Mouse (Mus musculus) lung, postnatal 25 days (tissue): ENCODE data around the gene Spata32.
A peak's percentile ranks its signal among the peaks of the same experiment; 100 is the strongest.

Source experiments
- DNase-seq: peaks from one replicate; pipeline ENCODE4 v3.0.0; 2022; ENCODE audit warnings: low spot score

Gene Spata32

DNA sequence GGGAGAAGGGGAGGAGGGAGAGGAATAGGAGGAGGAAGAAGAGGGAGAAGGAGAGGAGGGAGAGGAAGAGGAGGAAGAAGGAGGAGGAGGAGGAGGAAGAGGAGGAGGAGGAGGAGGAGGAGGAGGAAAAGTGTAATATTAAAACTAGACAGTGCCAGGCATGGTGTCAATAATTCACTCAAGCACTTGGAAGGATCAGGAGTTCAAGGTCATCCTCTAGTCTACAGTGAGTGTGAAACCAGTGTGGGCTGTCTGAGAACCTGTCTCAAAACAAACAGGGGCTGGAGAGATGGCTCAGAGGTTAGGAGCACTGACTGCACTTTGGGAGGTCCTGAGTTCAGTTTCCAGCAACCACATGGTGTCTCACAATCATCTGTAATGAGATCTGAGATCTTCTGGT, 15.9 kb downstream of the Spata32 start:
- no peak for DNase-seq

DNA sequence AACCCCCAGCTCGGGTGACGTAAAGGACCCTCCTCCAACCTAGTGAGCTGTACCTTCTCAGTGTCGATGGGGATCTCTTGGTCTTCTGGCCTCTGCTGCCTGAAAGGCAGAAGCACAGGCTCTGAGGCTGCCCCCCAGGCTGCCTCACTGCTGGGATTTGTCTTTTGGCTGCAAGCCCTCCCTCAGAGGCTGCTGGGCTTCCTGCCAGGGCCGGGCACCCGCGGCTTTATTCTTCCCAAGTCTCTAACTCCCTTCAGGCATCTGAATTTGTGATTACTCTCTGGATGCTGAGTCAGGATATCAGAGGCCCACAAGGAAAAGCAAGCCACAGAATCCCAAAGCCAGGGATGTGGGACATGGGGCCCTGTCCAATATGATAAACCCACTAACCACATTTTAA, 16.6 kb downstream of the Spata32 start:
- no peak for DNase-seq

DNA sequence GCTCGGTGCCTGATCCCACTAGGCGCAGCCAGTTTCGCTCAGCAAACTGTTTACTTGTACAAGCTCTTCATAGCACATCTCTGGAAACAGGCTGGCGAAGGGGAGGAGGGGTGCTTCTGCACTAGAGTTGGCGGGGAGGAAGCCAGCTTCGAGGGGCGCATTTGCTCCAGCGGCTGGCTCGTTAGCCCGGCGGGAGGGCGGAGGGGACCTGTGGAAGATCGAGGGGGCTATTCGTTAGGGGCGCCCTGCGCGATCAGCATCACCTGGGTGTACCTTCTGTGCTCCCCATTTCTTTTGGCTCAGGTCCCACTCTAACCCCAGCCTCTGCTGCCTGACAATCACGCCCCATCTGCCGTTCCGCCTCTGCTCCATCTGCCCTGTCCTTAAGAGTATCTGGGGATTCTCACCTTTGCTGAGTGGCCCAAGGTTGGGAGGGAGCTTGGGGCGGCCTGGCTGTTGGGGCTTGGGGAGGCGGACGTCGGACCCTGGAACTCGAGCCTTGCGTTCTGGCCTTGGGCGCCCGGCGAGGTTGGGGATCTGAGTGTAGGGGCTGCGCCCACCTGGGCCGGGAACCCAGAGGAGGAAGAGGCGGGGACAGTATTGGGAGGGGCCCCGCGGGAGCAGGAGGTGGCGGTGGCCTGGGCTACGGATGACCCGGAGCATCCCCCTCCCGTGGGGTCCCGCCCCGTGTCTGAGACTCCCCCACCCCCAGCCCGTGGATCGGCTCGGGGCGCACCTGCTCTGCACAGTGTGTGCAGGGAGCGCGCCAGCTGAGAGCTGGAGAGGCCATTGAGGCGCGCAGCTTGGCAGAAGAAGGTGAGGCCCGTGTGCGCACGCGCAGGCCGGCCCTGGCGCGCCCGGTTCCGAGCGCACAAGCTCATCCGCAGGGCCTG, 19.1 kb downstream of the Spata32 start:
- no peak for DNase-seq

DNA sequence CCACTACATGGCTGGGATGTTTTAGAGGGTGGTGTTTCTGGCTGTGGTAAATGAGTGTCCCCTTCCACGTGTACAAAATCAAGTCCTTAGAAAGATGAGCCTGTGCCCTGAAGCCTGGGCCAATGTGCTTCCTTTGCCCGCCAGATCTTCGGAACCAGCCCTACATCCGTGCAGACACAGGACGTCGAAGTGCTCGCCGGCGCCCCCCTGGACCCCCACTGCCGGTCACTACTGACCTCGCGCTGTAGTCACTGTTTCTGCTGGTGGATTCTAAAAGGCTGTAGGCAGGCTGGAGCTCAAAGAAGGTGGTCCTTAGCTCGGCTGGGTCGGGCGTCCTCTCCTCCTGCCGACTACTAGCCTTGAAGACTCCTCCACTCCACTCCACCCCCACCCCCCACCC, 19.9 kb downstream of the Spata32 start:
- no peak for DNase-seq

DNA sequence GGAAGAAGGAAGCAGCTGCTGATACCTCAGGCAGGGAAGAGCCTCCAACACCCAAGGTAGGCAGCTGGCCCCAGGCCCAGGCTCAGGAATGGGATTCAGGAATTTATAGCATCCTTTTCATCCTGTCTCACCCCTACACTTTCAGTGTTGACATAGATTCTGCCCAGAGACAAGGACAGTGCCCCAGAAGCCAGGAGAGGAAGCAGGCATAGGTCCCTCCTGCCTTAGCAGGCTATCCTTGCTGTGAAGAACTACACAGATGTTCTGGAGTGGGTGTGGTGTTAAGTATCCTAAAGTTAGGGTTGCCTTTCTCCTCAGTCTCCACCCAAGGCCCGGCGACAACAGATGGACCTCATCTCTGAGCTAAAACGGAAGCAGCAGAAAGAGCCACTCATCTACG, 20.9 kb downstream of the Spata32 start:
- DNase-seq = no peak

DNA sequence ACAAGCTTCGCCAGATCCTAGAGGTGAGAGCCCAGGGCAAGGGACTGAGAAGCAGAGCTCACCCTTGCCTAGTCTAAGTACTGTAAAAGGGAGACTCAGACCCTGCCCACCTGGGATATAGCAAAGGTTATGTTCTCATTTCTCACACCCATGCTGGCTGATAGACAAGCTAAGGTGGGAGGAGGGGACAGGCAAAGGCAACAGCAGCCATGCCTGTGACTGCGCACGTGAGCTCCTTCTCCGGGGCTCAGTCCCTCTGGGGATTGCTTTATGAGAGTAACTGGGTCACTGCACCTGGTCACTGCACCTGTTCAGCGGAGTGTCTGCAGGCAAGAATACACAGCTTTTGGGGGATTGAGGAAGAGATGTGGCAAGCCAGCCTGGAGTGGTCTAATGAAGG, 22.6 kb downstream of the Spata32 start:
- DNase-seq = no peak

DNA sequence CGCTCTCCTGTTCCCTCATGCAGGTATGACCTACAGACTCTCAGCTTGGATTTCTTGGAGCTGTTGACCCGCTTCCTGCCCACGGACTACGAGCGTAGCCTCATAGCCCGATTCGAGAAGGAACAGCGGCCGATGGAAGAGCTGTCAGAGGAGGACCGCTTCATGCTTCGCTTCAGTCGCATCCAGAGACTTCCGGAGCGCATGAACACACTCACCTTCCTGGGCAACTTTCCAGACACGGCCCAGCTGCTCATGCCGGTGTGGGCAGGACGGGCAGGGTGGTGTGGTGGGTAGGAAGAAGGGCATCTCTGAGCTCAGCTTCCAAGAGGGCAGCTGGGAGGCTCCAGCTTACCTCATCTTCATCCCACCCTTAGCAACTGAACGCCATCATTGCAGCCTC, 23.0 kb downstream of the Spata32 start:
- DNase-seq = no peak

DNA sequence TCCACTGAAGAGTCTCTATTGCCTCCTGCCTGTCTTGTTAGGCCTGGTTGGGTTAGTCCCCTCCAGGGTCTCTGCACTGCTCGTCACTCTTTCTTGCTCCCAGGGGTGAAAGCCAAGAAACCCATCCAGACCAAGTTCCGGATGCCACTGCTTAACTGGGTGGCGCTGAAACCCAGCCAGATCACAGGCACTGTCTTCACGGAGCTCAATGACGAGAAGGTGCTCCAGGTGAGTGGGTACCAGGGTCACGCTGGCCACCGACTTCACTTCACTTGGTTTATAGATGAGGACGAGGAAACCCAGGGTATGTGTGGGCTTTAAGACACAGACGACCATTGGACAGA, 24.4 kb downstream of the Spata32 start:
- no peak for DNase-seq

DNA sequence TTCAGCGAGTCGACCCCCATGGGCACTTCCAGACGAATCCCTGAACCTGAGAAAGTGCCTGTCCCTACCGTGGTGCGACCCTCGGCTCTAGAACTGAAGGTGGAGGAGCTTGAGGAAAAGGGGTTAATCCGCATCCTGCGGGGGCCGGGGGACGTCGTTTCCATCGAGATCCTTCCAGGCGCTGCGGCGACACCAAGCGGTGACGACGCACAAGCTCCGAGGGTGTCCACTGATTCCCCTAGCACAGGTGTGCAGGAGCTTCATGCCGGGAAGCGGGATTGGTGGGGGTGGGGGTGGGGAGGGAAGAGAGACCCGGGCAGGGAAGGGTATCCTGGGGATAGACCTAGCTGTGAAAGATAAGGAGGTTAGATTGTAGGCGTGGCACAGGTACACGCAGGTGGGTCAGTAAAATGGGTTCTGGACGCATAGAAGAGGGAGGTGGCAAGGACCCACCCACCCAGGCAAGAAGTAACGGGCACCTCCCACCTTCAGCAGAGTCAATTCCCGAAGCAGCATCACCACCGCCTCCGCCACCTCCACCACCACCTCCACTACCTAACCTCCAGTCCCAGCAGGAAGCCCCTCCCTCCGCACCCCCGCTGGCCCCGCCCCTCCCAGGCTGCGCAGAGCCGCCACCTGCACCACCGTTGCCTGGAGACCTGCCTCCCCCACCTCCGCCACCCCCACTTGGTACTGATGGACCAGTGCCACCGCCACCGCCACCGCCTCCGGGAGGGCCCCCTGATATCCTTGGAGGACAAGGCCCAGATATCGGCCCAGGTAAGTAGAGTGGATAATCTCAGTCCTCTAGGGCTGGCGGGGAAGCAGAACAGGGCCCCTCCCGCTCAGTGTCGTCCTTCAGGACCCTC, 25.0 kb downstream of the Spata32 start:
- DNase-seq = no peak

DNA sequence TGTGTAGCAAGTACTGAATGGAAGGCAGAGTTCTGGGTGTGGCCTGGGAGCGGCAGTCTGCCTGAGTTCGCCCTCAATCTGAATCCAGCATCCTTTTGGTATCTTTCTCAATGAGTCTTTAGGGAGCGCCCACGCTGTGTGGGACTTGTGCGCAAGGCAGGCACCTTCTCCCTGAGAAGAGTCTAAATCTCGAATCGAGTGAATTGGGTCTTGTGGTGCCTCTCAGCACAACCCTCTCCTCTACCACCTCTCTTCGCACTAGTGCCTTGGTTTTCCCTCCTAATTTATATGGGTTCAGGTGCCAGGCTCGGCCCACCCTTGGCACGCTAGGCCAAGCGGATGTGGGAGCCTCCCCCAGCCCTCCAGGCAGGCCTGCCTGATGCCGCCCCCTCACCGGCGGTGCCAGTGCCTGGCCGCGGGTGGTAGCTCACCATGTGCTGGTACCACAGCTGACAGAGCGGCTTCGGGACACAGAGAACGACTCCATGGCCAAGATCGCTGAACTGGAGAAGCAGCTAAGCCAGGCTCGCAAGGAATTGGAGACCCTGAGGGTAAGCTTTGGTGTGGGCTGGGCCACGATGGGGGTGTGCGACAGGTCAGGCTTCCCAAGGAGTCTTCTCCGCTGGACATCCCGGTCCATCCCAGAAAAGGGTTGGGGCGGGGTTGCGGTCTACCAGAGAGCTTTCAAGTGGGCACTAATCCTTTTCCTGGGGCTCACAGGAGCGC, 25.8 kb downstream of the Spata32 start:
- DNase-seq = no peak

DNA sequence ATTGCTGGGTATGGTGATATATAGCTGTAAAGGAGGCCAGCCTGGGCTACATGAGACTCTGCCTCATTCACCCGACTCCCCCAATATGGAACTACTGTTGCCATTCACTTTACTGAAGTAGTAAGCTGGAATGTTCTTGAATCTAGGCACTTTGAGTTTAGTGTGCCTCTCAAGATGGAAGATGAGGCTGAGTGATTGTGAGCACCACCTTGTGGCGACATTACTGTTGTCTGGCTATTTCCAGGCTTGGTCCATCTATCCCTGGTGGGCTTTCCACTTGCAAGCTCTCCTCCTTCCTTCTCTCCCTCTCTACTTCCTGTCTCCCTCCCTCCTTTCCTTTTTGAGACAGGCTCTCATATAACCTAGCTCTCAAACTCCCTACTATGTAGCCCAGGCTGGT, 33.3 kb downstream of the Spata32 start:
- DNase-seq = peak; percentile 50

DNA sequence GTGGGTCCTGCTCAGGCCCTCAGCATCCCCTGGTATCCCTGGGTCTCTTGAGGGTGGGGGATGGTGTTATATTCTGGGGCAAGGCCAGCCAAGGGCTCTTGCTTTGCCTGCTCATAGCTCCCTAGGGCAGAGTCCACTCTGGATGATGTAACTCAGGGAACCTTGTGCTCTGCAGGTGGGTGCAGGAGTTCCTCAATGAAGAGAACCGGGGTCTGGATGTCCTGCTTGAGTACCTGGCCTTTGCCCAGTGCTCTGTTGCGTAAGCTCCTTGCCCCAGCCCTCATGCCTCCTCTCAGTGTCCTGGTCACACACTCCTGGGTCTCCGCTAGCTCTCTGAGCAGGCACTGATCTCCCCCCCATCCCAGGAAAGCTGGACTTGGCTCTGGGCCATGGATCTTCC, 36.3 kb downstream of the Spata32 start:
- no peak for DNase-seq

DNA sequence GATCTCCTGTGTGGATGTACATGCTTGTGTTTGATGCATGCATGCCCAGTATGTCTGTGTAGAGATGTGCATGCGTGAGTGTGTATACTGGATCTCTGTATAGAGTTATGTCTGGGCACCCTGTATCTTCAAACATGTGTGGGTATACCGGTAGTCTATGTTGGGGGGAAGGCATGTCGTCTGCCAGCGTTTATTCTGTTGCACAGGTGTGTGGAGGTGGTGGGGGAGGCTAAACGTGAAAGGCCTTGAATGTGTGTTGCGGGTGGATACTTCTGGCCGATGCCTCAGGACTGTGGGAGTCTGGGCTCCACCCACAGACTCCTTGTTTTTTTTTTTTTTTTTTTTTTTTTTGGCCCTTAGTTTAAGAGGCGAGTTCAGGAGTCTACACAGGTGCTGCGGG, 36.9 kb downstream of the Spata32 start:
- DNase-seq = no peak

DNA sequence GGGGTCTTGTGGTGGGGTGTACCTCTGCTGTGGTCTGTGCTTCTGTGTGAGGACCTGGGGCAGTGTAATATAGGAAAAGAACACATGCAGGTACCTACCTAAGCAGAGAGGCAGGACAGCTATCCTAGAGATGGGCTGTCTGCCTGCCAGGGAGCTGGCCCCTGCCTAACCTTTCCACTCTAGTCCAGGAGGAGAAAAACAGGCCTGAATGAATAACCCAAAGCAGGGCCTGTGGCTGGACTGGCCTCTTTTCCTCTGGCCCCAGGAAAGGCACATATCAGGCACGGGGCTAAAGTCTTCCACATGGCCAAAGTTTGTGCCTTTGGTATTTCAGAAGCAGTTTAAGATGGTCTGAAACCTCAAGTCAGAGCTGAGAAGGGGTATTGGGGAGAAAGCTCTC, 37.8 kb downstream of the Spata32 start:
- DNase-seq = no peak

DNA sequence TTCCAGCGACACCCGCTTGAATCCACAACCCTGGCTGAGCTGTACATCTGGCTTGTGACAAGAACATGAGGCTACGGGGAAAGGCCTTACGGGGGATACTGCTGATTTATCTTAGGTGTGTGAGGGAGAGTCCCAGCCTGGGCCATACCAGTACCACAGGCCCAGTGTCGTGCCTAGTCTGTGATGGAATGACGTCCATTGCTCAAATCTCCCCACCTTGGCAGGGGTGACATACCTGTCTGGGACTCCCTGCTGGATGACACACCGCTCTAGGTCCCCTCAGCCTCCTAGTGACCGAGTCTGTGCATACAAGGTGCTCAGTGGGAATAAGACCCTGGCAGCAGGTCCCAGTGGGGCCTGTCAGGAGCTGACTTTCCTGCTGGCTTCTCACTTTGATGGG, 39.5 kb downstream of the Spata32 start:
- DNase-seq = no peak

DNA sequence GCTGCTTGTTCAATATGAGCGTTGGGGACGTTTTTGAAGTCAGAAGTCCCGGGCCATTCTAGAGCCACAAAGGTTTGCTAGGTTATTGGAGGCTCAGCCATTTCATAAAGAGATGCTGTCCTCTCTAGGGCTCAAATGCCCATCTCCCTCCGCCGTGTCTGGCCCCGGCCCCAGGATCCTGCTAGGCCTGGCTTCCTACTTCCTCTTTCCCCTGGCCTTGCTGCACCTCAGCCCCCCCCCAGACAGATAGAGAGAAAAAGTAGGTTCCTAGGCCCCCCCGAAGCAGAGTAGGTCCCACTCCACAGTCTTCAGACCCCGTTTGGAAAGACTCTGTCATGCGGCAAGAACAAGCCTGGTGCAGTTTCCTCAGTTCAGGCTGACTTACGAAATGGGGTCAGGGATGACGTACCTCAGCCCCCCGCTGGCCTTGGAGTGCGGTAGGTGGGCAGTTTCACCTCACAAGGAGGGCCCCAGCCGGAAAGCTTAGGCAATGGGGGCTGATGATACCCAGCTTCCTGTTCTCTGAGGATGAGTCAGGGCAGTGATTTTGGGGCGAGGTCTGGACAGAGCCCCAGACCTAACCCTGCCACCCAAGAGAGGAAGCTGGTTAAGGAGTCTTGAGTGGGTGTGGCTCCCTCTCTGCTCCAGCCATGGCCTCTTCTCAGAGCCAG, 40.3 kb downstream of the Spata32 start:
- peak; percentile 57 for DNase-seq

DNA sequence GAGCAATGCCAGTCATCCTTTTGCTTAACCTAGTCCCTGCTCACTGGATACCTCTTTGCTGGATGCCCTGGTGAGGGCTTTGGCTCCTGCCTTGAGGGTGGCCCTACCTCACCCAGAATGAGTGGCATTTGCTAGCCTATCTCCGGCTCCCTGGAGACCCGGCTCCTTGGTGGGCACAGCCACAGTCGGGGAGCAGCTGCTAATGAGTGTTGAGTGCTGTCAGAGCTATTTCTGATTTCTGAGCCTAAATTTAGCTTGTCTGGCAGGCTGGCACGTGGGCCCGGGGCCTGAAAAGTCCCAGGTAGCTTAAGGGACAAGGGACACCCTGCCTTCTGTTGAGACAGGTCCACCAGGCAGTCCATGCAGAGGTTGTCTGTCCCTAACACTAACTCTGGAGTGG, 41.0 kb downstream of the Spata32 start:
- no peak for DNase-seq

DNA sequence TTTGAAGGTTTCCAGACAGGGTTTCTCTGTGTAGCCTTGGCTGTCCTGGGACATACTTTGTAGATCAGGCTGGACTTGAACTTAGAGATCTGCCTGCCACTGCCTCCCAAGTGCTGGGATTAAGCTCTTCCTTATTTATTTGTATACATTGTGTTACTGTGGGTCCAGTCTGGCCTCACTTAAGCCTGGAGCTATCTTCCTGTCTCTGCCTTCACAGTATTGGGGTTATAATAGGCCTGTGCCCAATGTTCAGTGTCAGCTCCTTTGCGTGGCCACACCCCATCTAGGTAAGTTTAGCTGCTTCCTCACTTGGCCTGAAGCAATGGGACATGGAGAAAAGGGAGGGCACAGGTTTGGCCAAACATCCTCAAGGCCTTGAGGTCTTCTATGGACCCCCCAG, 41.7 kb downstream of the Spata32 start:
- no peak for DNase-seq

DNA sequence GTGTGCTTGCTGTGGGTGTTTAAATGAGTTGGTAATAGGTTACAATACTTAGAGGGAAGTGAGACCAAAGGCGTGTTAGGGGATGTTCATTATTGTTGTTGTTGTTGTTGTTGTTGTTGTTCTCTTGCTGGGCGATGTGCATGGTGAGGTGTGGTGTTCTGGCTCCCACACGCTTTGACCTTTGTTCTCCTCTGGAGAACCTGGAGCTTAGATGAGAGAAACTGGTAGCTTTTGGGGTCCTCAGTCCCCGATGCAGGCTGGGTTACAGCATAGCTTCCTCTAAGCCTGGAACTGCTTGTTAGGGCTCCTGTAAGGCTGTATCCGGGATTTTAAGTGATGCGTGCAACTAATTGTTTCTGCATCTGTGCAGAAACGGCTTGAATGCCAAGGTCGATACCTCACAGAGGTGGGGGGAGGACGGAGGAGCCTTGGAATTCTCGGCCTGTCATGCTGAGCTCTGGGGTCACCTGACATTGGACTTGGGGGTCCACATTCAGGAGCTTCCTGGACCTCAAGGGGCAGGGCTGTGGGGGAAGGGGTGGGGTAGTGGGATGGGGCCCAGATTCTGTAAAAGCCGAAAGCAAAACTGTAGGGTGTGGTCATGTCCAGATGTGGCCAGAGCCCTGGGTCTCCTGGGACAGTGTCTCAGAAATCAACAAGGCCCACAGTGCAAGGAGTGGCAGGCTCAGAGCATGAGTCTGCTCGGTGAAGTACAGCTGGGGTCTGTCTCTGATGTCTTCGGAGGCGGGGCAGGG, 42.4 kb downstream of the Spata32 start:
- DNase-seq = no peak

DNA sequence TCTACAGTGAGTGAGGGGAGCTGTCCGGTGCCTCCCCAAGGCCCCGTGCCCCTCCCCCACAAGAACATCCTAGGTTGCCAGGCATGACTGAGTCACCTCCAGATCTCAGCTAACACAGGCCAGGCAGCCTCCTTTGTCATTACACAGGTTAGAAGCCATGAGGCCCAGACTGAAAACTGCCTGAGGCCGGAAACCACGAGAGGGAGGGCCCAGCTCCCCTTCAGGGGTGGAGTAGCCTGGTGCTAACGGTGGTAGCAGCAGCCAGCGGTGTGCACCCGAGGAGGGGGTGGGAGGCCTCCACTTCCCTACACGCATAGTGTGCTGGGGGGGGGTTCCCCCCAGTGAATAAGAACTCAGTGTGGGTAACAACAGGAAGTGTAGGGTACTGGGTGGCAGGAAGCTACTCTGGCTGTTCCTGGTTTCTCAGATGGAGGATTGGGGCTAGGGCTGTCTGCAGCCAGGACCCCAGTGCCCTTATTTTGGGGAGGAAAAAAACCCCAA, 43.3 kb downstream of the Spata32 start:
- DNase-seq = peak; percentile 86

DNA sequence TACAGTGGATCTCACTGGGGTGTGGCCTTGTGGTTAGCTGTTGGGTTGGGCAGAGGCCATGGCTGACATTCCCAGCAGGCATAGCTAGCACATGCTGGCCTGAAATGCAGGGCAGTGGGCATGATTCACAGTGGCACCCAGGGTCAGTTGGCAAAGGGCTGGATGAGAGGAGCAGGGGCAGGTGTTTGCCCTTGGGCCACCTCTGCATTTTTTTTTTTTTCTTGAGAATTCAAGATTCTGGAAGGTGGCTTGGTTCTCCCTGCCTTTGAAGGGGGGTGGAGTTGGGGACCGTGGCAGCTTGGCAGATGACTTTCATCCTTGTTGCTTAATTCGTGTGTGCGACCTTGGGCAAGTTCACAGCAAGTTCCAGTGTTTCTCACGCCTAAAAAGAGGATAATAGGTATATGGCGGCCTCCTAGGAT, 43.8 kb downstream of the Spata32 start:
- DNase-seq = no peak
